Mouse (Mus musculus) adipocyte (in vitro differentiated cells): Measurements from ENCODE around the gene Lrrc3.
"Not testable (repeated sequence)": the region's sequence is repeated elsewhere in the genome, so short reads cannot be mapped to it uniquely, and the experiment has no call there.

Experiments used
- DNase-seq: peaks from one replicate; pipeline ENCODE4 v3.0.0-alpha.2; 2016; ENCODE audit warnings: low spot score

The Lrrc3 gene

DNA sequence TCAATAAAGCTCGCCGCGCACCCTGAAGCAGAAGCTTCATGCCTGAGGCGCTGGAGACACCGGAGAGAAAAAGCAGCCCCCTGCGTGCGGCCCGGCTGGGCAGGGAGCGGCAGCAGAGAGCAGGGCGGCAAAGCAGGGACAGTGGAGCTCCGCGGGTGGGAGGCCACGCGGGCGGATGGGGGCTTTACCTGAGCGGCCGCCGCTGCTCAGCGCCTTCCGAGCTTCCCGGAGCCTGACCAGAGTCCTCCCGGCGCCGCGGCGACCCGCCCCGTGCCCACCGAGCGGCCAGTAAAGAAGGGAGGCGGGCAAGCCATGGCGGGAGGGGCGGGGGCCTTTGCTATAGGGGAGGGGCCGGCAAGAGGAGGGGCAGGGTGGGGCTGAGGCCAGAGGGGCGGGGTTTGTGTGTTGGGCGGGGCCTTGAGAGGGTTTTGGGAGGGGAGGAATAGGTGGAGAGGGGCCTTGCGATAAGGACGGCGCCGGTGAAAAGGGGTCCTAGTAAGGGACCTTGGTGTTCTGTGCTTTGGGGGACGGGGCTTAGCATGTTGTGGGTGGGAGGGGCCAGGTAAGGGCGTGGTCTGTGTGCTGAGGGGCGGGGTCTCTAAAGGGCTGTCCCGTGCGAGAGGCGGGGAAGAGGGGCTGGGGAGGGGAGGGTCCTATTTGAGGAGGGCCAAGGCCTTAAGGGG, at the start of gene Lrrc3:
Lrrc3 (minus strand) TSS at position 326 of the 683 bp plus-strand sequence.
- DNase-seq, result no peak

GRCm38 (mm10) chr10:77950468-77950867, 48.1 kb upstream of the Lrrc3 start:
- DNase-seq, result not testable (repeated sequence)

GRCm38 (mm10) chr10:77939685-77940084, 37.3 kb upstream of the Lrrc3 start:
- no peak for DNase-seq

- no peak for DNase-seq
Measured at GRCm38 (mm10) chr10:77927375-77927774, 25.0 kb upstream of the Lrrc3 start.

- peak; percentile 40 for DNase-seq
Measured at GRCm38 (mm10) chr10:77926140-77926539, 23.8 kb upstream of the Lrrc3 start.

- DNase-seq, result no peak
Measured at GRCm38 (mm10) chr10:77922681-77923080, 20.3 kb upstream of the Lrrc3 start.

- DNase-seq, result no peak
Measured at GRCm38 (mm10) chr10:77921009-77921408, 18.7 kb upstream of the Lrrc3 start.

DNA sequence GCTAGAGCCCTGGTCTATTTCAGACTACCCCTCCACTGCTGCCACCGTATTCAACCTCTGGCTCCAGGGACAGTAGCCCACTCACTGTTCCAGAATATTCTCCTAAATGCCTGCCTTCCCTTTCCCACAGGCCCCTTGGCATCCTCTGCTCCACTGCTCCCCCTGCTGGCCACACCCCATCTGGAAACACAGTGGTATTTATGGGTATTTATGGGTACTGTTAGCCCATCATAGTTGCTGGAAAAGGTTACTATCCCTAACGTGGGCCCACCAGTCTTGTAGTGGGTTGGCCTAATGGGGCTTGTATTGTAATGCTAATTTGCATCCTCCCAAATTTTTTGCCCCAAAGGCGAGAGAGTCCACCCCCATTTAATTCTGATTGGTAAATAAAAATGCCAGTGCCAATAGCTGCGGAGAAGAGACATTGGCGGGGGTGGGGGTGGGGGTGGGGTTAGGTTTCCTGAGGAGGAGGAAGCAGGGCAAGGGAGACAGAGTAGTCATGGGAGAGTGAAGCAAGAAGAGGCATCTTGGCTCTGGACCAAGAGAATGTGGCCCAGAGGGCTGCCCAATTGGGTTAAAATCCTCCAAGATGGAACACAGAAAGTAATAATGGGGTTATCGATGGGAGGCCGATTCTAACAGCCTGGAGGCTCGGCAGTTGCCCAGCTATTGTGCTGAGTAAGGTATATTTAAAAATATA, 14.4 kb upstream of the Lrrc3 start:
- peak; percentile 71 for DNase-seq

GRCm38 (mm10) chr10:77913292-77913691, 11.0 kb upstream of the Lrrc3 start:
- peak; percentile 8 for DNase-seq

DNA sequence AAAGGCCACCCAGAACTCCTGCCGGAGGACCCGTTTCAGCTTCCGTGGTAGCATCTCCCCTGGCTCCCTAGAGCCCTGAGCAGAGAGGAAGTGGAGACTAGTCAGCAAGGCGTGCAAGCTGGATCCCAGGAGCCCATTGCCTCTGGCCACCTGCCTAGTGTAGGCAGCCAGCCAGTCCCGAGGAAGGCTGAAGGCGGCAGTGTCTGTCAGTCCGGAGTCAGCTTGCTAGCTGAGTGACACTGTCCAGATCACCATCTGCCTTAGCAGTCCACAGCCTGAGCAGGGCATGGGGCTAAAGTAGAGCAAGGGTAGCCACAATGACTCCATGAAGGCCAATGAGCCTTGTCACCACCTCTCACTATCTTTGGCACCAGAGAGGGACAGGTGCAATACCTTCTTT, 10.3 kb upstream of the Lrrc3 start:
- peak; percentile 59 for DNase-seq

GRCm38 (mm10) chr10:77902894-77903715, 769 bp upstream of the Lrrc3 start:
- DNase-seq, result no peak

DNA sequence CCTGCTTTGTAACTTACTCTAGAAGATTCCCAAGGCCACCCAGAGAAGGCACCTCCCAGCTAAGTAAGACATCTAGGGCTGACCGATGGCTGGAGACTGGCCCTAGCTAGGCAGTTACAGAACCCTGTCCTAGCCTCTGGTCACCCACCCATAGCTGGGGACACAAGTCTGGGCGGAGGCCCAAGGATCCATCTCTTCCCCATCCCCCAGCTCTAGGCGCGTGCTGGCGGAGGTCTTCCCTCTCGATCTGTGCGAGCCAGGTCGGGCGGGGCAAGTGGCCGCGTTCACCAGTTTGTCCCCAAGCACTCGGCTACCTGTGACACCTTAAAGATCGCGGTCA, 495 bp downstream of the Lrrc3 start:
- DNase-seq, result no peak

- no peak for DNase-seq
Measured at GRCm38 (mm10) chr10:77900903-77901818, 1.2 kb downstream of the Lrrc3 start.

GRCm38 (mm10) chr10:77900126-77900525, 2.2 kb downstream of the Lrrc3 start:
- no peak for DNase-seq

DNA sequence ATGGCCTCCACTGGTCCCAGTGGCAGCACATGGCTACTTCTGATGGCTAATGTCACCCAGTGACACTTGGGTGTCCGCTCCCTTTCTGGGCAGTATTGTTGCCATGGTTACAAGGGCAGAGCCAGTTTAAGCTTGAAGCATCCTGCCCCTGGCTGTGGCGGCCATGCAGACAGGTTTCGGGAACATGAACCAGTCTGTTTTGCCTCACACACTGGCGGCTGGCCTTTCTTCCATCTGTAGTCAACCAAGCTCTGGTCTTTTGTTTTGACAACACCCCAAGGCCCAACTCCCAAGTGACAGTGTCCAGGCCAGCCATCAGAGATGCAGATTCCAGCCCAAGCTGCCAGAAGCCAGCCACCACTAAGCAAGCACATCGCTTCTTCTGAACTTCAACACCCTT, 6.8 kb downstream of the Lrrc3 start:
- DNase-seq, result no peak

- no peak for DNase-seq
Measured at GRCm38 (mm10) chr10:77890987-77891565, 11.3 kb downstream of the Lrrc3 start.

DNA sequence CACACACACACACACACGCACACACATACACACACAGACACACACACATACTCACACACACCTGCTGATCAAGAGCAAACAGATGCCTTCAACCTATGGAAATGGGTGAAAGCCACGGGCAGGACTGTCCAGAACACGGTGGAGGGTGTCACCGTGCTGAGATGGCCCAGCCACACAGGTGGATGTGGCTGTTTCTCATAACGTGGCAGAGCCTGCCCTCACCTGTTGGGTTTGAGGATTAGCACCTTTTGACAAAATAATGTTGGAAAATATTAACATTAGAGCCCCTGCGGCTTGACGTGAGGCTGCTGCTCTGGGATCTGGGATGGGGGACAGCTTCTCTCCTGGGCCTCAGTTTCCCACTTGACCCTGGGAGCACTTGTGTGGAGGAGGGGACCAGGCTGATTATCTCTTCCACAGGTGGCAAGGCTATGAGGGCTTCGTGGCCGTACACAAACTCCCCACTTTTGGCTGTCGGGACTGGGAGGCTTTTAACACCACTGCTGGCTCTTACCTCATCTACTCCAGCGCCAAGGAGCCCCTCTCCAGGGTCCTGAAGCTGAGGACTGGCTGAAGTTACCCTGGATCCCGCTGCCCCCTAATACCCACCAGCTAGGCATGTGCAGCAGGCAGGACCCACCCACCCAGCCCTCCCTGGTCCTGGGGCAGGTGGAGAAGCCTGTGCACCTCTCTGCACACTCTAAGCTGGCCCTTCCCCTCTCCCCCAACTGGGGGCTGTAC, 16.2 kb downstream of the Lrrc3 start:
- DNase-seq, result peak; percentile 6

DNA sequence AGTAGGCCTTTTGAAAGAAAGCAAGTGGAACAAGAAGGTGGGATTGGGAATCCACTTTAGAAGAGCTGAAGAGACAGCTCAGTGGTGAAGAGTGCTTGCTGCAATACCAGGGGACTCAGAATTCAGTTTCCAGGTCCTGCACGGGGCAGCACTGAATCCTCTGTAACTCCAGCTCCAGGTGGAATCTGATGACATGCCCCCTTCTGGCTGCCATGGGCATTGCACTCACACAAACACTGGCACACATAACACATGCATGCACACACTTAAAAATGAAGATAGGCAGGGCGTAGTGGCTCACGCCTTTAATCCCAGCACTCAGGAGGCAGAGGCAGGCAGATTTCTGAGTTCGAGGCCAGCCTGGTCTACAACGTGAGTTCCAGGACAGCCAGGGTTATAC, 19.8 kb downstream of the Lrrc3 start:
- no peak for DNase-seq

- DNase-seq, result no peak
Measured at GRCm38 (mm10) chr10:77880305-77880704, 22.0 kb downstream of the Lrrc3 start.

- DNase-seq, result peak; percentile 31
Measured at GRCm38 (mm10) chr10:77878985-77879384, 23.4 kb downstream of the Lrrc3 start.

GRCm38 (mm10) chr10:77869651-77870050, 32.7 kb downstream of the Lrrc3 start:
- no peak for DNase-seq
